Mouse (Mus musculus) adrenal gland, adult 8-10 months (tissue): Measurements from ENCODE around the gene Sh3gl2. TPM values are rescaled to one million over a fixed set of nuclear protein-coding genes. Genes with fewer than 3 reads are reported as not detected.

Experiments used
- DNase-seq: peaks from one replicate; pipeline ENCODE4 v3.0.0; 2022
- total RNA-seq, 4 experiments: library from RNA; stranded (reverse); gene quantifications; 2 replicates each; pipeline ENCODE4 v1.2.4; 2022

Sh3gl2 gene
- 10 to 100 TPM; 28.3 to 41.6 (median 38.0) TPM for total RNA-seq

- peak; percentile 24 for DNase-seq
These were observed at the start of gene Sh3gl2 for GRCm38 (mm10) chr4:85205071-85205635. Sh3gl2 (plus strand) TSS chr4:85205126.

GRCm38 (mm10) chr4:85161156-85161555 lies 43.8 kb upstream of the Sh3gl2 start:
- no peak for DNase-seq

GRCm38 (mm10) chr4:85162468-85163312 lies 42.2 kb upstream of the Sh3gl2 start:
- peak; percentile 31 for DNase-seq

- no peak for DNase-seq
These were observed 41.7 kb upstream of the Sh3gl2 start for GRCm38 (mm10) chr4:85163313-85163615.

GRCm38 (mm10) chr4:85168001-85168400 lies 36.9 kb upstream of the Sh3gl2 start:
- DNase-seq: no peak

GRCm38 (mm10) chr4:85175466-85175865 lies 29.5 kb upstream of the Sh3gl2 start:
- DNase-seq: no peak

- DNase-seq: no peak
These were observed 26.4 kb upstream of the Sh3gl2 start for GRCm38 (mm10) chr4:85178394-85179051.

GRCm38 (mm10) chr4:85186011-85186410 lies 18.9 kb upstream of the Sh3gl2 start:
- DNase-seq: no peak

GRCm38 (mm10) chr4:85196201-85196600 lies 8.7 kb upstream of the Sh3gl2 start:
- no peak for DNase-seq

GRCm38 (mm10) chr4:85198431-85198830 lies 6.5 kb upstream of the Sh3gl2 start:
- DNase-seq: no peak

GRCm38 (mm10) chr4:85202582-85202981 lies 2.3 kb upstream of the Sh3gl2 start:
- peak; percentile 62 for DNase-seq

GRCm38 (mm10) chr4:85205636-85206211 lies 798 bp downstream of the Sh3gl2 start:
- peak; percentile 24 for DNase-seq

- no peak for DNase-seq
These were observed 1.9 kb downstream of the Sh3gl2 start for GRCm38 (mm10) chr4:85206675-85207400.

- no peak for DNase-seq
These were observed 2.6 kb downstream of the Sh3gl2 start for GRCm38 (mm10) chr4:85207515-85207914.

GRCm38 (mm10) chr4:85208531-85208930 lies 3.6 kb downstream of the Sh3gl2 start:
- no peak for DNase-seq

GRCm38 (mm10) chr4:85210953-85211352 lies 6.0 kb downstream of the Sh3gl2 start:
- DNase-seq: no peak

- no peak for DNase-seq
These were observed 12.1 kb downstream of the Sh3gl2 start for GRCm38 (mm10) chr4:85217003-85217402.

- DNase-seq: no peak
These were observed 17.8 kb downstream of the Sh3gl2 start for GRCm38 (mm10) chr4:85222716-85223115.

GRCm38 (mm10) chr4:85226731-85227130 lies 21.8 kb downstream of the Sh3gl2 start:
- DNase-seq: no peak

- no peak for DNase-seq
These were observed 23.0 kb downstream of the Sh3gl2 start for GRCm38 (mm10) chr4:85227664-85228588.

- DNase-seq: no peak
These were observed 23.6 kb downstream of the Sh3gl2 start for GRCm38 (mm10) chr4:85228589-85228948.
